Mouse (Mus musculus) G1E (cell line): ENCODE data around the gene Kalrn. TPM values are rescaled to one million over a fixed set of nuclear protein-coding genes. Genes with fewer than 3 reads are reported as not detected.

Experiments used
- ATAC-seq: 2 replicates; pipeline ENCODE4 v1.8.0; 2016; ENCODE audit warnings: mild to moderate bottlenecking; ENCODE audit not compliant: insufficient number of reproducible peaks, poor library complexity, low FRiP score, severe bottlenecking; ENCODE audit errors: extremely low read depth
- DNase-seq: peaks from one replicate; pipeline ENCODE4 v3.0.0; 2012; ENCODE audit warnings: low spot score
- H3K27me3 ChIP-seq: 2 replicates; pipeline ENCODE4 v1.6.1; 2012; ENCODE audit warnings: mild to moderate bottlenecking, low read length, inconsistent platforms; ENCODE audit not compliant: insufficient read depth
- H3K36me3 ChIP-seq: replicated peaks from 2 replicates; pipeline ENCODE3; 2012; ENCODE audit warnings: mild to moderate bottlenecking, inconsistent platforms
- H3K4me1 ChIP-seq: 2 replicates; pipeline ENCODE4 v1.6.1; 2012; ENCODE audit warnings: low read depth, low read length, inconsistent platforms, mixed read lengths; ENCODE audit not compliant: insufficient read depth
- H3K4me3 ChIP-seq: 2 replicates; pipeline ENCODE4 v1.5.1; 2012; ENCODE audit warnings: low read depth, mild to moderate bottlenecking, inconsistent platforms, low read length, moderate library complexity, mixed read lengths
- H3K9me3 ChIP-seq: replicated peaks from 2 replicates; pipeline ENCODE4 v1.6.1; 2012; ENCODE audit warnings: inconsistent platforms
- CTCF ChIP-seq: IDR thresholded peaks from 2 replicates; pipeline ENCODE4 v1.5.1; 2012; ENCODE audit warnings: low read depth, low read length, inconsistent platforms, mixed read lengths
- GATA1 ChIP-seq: IDR thresholded peaks from 2 replicates; pipeline ENCODE4 v1.6.1; 2012; ENCODE audit warnings: borderline replicate concordance, low read length, inconsistent platforms, mixed read lengths
- GATA2 ChIP-seq: IDR thresholded peaks from 2 replicates; pipeline ENCODE4 v1.6.1; 2012; ENCODE audit warnings: low read depth, low read length, inconsistent platforms, borderline replicate concordance
- POLR2AphosphoS5 ChIP-seq: IDR thresholded peaks from 2 replicates; pipeline ENCODE4 v1.6.1; 2012; ENCODE audit warnings: low read depth, low read length, inconsistent platforms; ENCODE audit not compliant: insufficient replicate concordance
- TAL1 ChIP-seq: conservative IDR thresholded peaks from 2 replicates; pipeline ENCODE4 v1.6.1; 2012; ENCODE audit warnings: low read depth, low read length, inconsistent platforms, mixed read lengths
- polyA plus RNA-seq: library from polyadenylated mRNA; stranded (reverse); fragments of >175 nt; gene quantifications from 2 replicates; pipeline ENCODE4 v1.2.3, GENCODE M21; 2012
- total RNA-seq, 2 experiments: library from RNA; stranded (forward) in 1 of 2; stranded (reverse) in 1 of 2; fragments of 200-1000 nt in 1 of 2; fragments of >200 nt in 1 of 2; fragmentation: Nextera tagmentation in 1 of 2; gene quantifications; 2 replicates each; pipeline ENCODE4 v1.2.3; 2014 to 2017

The Kalrn gene
- total and polyA plus RNA-seq, 3 experiments = 0.88 to 2.8 (median 1.8) TPM

DNA sequence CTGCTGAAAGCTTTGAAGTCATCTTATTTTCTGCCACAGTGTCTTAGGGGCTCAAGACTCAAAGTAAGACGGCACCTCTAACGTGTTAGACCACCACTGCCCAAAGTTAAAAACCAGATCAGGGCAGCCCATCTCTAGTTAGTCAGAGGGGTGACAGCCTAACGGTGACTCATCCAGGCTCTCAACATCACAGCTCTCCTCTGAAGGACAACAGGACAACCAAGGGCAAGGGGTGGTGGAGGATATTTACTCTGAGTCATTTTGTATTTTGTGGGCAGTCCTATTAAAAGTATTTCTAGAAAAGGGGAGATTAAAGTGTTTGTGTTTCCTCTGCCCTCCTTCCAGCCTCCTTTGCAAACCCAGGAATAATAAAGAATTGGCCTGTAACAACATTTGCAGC is 88.4 kb downstream of the Kalrn start:
- ATAC-seq (no peak), DNase-seq (no peak)
- TF ChIP-seq GATA2 = no peak
- no peak for TF ChIP-seq CTCF
- TF ChIP-seq TAL1 = no peak
- TF ChIP-seq POLR2AphosphoS5 = no peak
- TF ChIP-seq GATA1 = no peak
- no peak overlapping the region for H3K4me3 ChIP-seq
- H3K4me1 ChIP-seq = no peaks in the 10 kb centered on the region
- H3K9me3 ChIP-seq = no peaks in the 10 kb centered on the region
- H3K36me3 ChIP-seq = no peaks in the 10 kb centered on the region
- H3K27me3 ChIP-seq = 0 out of 2 replicates have a peak, but pooled peaks cover 2% of the 10 kb centered on the region

DNA sequence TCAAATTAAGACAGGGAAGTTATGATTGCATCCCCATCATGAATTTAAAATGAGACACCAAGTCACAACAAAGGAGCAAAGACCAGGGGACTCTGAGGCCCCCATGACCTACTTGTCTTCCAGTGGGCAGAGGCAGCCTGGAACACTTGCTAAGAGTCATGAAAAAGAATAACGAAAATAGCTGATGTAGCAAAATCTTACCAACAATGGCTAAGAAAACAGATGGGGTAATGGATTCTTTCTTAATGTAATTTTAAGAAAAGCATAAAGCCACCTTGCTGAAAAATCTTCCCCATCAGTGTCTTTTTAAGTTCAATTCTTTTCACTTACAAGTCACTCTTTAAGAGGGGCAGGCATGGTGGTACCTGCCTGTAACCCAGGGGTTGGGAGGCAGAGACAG is 89.1 kb downstream of the Kalrn start:
- ATAC-seq (no peak), DNase-seq (no peak)
- Histone ChIP-seq H3K4me3 (no peak overlapping the region), H3K4me1 (no peaks in the 10 kb centered on the region), H3K27me3 (0 out of 2 replicates have a peak, but pooled peaks cover 2% of the 10 kb centered on the region), H3K9me3 (no peaks in the 10 kb centered on the region), H3K36me3 (no peaks in the 10 kb centered on the region)
- no peak for TF ChIP-seq GATA2
- no peak for TF ChIP-seq POLR2AphosphoS5
- TF ChIP-seq TAL1 = no peak
- no peak for TF ChIP-seq GATA1
- no peak for TF ChIP-seq CTCF

DNA sequence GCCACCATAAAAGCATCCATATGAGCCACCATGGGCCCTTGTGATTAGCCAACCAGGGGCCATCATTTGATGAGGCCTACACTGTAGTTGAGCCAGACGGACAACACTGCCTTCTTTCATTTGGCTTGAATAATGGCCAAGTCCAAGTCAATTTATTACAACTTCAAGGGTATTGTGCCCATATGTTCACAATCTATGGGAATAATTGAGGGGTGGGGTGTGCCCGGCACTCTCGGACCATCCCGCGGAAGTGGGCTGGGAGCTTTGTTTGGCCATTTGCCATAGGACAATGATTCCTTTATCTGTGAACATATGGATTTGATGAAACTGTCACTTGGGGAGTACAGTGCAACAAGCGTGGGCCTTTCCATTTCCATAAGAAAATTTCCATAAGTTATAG is 89.6 kb downstream of the Kalrn start:
- H3K4me3 ChIP-seq = no peak overlapping the region
- no peaks in the 10 kb centered on the region for H3K9me3 ChIP-seq
- no peak for ATAC-seq
- no peaks in the 10 kb centered on the region for H3K4me1 ChIP-seq
- 0 out of 2 replicates have a peak, but pooled peaks cover 2% of the 10 kb centered on the region for H3K27me3 ChIP-seq
- H3K36me3 ChIP-seq = no peaks in the 10 kb centered on the region
- no peak for TF ChIP-seq TAL1
- TF ChIP-seq POLR2AphosphoS5 = no peak
- TF ChIP-seq GATA1 = no peak
- TF ChIP-seq CTCF = no peak
- TF ChIP-seq GATA2 = no peak
- DNase-seq = no peak

DNA sequence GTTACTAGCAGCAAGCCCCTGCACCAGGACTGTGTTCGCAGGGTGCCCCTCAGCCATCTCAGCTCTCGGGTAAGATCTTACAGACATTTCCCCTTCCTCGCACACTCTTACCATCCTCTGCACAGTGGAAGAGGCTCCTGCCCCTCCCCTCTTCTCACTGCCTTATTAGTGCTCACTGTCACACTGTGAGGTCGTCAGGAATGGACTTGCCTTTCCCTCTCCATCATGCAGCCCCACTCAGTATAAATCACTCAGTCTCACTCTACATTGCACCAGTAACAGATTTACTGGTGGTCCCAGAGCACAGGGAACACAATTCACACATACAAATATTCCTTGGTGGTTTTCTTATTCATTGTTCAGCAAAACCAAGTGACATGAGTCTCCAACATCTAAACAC is 98.6 kb downstream of the Kalrn start:
- no peaks in the 10 kb centered on the region for H3K36me3 ChIP-seq
- TF ChIP-seq CTCF (no peak), GATA1 (no peak), TAL1 (no peak), GATA2 (no peak), POLR2AphosphoS5 (no peak)

DNA sequence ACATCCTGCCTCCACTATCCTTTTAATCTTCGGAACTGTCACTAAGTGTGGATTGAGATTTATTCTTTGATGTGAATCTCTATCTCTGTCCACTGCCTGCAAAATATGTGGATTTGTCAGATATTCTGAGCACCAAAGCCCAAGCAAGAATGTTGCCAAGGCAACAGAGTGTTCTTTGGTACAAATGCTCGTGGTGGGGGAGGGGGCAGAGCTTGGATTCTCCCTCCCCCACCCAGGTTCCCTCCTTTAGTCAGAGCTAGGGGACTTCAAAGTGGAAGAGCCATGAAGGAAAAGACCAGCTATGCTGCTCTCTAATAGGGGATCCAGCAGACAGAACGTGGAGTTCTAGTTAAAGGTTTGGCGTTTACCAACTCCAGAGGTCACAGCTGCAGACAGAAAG is 99.4 kb downstream of the Kalrn start:
- Histone ChIP-seq H3K9me3 (no peaks in the 10 kb centered on the region), H3K4me1 (no peaks in the 10 kb centered on the region), H3K27me3 (peaks cover 3% of the 10 kb centered on the region; the same call in 1 of the 2 replicates), H3K36me3 (no peaks in the 10 kb centered on the region), H3K4me3 (no peak overlapping the region)
- no peak for ATAC-seq
- TF ChIP-seq TAL1 (no peak), CTCF (no peak), GATA1 (no peak), GATA2 (no peak), POLR2AphosphoS5 (no peak)
- no peak for DNase-seq

More for the DNA sequence above, 98.6 kb downstream of the Kalrn start:
- H3K9me3 ChIP-seq = no peaks in the 10 kb centered on the region
- H3K4me3 ChIP-seq = no peak overlapping the region
- ATAC-seq (no peak), DNase-seq (no peak)
- no peaks in the 10 kb centered on the region for H3K27me3 ChIP-seq
- no peaks in the 10 kb centered on the region for H3K4me1 ChIP-seq

DNA sequence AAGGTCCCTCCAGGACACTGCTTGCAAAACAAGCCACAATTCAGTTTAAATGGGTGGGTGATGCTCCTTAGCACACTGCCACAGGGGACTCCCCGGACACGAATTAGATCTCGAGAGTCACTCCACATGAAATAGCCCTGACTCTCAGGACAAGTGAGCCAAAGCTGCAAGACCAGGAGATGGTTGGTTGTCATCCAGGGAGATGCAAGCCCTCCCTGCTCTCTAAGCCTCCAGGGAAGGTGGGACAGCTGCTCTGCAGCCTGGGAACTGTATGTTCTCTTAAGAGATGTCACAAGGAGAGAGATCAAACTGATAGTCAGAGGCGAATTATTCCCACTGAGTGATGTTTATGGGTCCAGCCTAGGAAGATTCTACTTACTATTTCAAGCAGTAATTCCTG is 101.9 kb downstream of the Kalrn start:
- no peak overlapping the region for H3K4me3 ChIP-seq
- DNase-seq = no peak
- no peak for ATAC-seq
- TF ChIP-seq TAL1 (no peak), GATA1 (no peak), POLR2AphosphoS5 (no peak), CTCF (no peak), GATA2 (no peak)
- H3K36me3 ChIP-seq = no peaks in the 10 kb centered on the region
- no peaks in the 10 kb centered on the region for H3K4me1 ChIP-seq
- H3K27me3 ChIP-seq = peaks cover 3% of the 10 kb centered on the region; the same call in 1 of the 2 replicates
- H3K9me3 ChIP-seq = no peaks in the 10 kb centered on the region

DNA sequence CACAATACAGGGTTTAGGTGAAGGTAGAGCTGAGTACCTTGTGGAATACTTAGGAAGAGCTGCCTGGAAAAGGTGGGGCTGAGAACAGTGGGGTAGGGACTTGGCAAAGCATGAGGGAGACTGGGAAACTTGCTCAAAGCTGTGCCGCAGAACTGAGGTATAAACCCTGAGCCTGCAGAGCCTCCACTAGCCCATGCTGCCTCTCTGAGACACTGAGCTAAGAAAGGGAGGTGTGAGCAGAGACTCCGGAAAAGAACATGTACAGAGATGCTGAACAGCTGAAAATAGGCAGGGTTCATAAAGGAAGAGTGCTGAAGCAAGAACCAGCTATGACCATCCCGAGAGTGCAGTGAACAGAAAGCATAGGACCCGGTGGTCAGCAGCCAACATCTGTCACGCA is 103.0 kb downstream of the Kalrn start:
- TF ChIP-seq GATA1 (no peak), GATA2 (no peak), CTCF (no peak), TAL1 (no peak), POLR2AphosphoS5 (no peak)
- Histone ChIP-seq H3K27me3 (peaks cover 6% of the 10 kb centered on the region), H3K36me3 (no peaks in the 10 kb centered on the region), H3K4me3 (no peak overlapping the region), H3K9me3 (no peaks in the 10 kb centered on the region), H3K4me1 (no peaks in the 10 kb centered on the region)
- DNase-seq (no peak), ATAC-seq (no peak)
